Mouse (Mus musculus) small intestine, adult 2 months (tissue): ENCODE measurements around the gene Atpif1.

Source experiments
- CTCF ChIP-seq: fragments of 200-500 bp; IDR thresholded peaks from 2 replicates; pipeline ENCODE4 v1.5.1; 2012; ENCODE audit warnings: low read depth, mild to moderate bottlenecking, control low read depth, inconsistent platforms, low read length, moderate library complexity, mixed read lengths; ENCODE audit not compliant: insufficient replicate concordance, insufficient read length; ENCODE audit errors: extremely low read depth
- POLR2A ChIP-seq: fragments of 200-500 bp; IDR thresholded peaks from 2 replicates; pipeline ENCODE4 v1.6.1; 2012; ENCODE audit warnings: low read depth, mild to moderate bottlenecking, control low read depth, inconsistent platforms, low read length, moderate library complexity

DNA sequence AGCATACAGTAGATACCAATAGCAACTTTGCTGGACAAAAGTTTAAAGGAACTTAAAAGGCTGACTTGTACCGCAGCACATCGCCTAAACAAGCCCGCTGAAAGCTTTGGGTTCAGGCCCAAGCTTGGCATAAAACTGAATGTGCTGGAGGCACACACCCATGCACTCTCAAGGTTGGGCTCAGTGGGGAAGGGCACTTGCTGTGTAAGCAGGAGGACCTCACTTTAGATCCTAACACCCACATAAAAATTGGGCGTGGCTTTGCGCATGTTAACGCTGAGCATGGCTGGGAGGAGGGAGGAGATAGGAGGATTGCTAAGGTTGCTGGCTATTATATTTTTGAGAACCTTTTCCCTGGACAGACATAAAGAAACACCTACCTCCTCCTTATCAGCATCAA lies 8.7 kb downstream of the Atpif1 start:
- no peak for TF ChIP-seq POLR2A
- TF ChIP-seq CTCF = no peak
